Mouse (Mus musculus) forebrain, embryonic 15.5 days (tissue): ENCODE measurements at regions not wholly inside any gene's neighbourhood (a gene's known extent, or its start where the extent isn't known, plus 50 kb on each side); places are given as distances from the start of the nearest gene placed in this dataset.

Experiments
- ATAC-seq: fragments of 200-750 bp; cut with Nextera tagmentation; replicated peaks from 2 replicates; pipeline ENCODE4 v1.8.0; 2017; ENCODE audit warnings: mild to moderate bottlenecking, moderate TSS enrichment, moderate library complexity
- H3K27ac ChIP-seq: fragments of 300-500 bp; sonication (generic); replicated peaks from 2 replicates; pipeline ENCODE4 v1.5.1; 2015; ENCODE audit warnings: mild to moderate bottlenecking, inconsistent platforms
- H3K27me3 ChIP-seq: fragments of 300-500 bp; sonication (generic); 2 replicates; pipeline ENCODE4 v1.6.1; 2015; ENCODE audit warnings: inconsistent platforms
- H3K36me3 ChIP-seq: fragments of 300-500 bp; sonication (generic); 2 replicates; pipeline ENCODE4 v1.6.1; 2015; ENCODE audit warnings: mild to moderate bottlenecking, inconsistent platforms
- H3K4me1 ChIP-seq: fragments of 300-500 bp; sonication (generic); 2 replicates; pipeline ENCODE4 v1.6.1; 2015; ENCODE audit warnings: inconsistent platforms
- H3K4me2 ChIP-seq: fragments of 300-500 bp; sonication (generic); replicated peaks from 2 replicates; pipeline ENCODE4 v1.6.1; 2015; ENCODE audit warnings: mild to moderate bottlenecking, inconsistent platforms
- H3K4me3 ChIP-seq: fragments of 300-500 bp; sonication (generic); 2 replicates; pipeline ENCODE4 v1.5.1; 2015; ENCODE audit warnings: mild to moderate bottlenecking, inconsistent platforms
- H3K9ac ChIP-seq: fragments of 300-500 bp; sonication (generic); replicated peaks from 2 replicates; pipeline ENCODE4 v1.6.1; 2015; ENCODE audit warnings: mild to moderate bottlenecking, inconsistent platforms
- H3K9me3 ChIP-seq: fragments of 300-500 bp; sonication (generic); 2 replicates; pipeline ENCODE4 v1.6.1; 2016; ENCODE audit warnings: inconsistent platforms
- WGBS: fragments of 180-500 bp; shearing (Covaris S2); methylation state at CpG from one replicate; pipeline ENCODE4 v1.1.7; 2015; ENCODE audit warnings: mixed read lengths; 5-methylcytosine and 5-hydroxymethylcytosine counted together

DNA sequence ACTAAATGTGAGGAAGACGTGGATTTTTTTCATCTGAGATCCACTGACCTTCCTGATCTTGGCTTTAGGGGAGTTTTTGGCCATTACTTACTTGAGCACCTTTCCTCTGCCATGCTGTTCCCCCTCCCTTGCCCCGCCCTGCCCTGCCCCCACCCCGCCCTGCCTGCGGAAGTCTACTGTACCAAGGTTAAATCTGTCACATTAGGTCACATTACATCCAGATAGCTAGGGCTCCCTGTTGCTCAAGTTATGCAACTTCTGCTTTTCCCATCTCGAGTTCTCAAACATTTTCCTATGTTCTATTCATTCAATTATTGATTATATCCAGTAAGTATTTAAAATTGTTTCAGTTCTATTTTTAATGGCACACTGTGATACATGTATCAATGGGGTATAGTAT lies 144.7 kb upstream of the Cnot2 start:
- 90% methylated on average over 5 of the region's 5 CpGs for WGBS
- Histone ChIP-seq H3K27ac (no peak overlapping the region), H3K4me2 (no peak overlapping the region), H3K9ac (no peak overlapping the region), H3K4me1 (no peaks in the 10 kb centered on the region), H3K9me3 (no peaks in the 10 kb centered on the region), H3K36me3 (no peaks in the 10 kb centered on the region), H3K4me3 (no peak overlapping the region), H3K27me3 (no peaks in the 10 kb centered on the region)
- no peak for ATAC-seq

DNA sequence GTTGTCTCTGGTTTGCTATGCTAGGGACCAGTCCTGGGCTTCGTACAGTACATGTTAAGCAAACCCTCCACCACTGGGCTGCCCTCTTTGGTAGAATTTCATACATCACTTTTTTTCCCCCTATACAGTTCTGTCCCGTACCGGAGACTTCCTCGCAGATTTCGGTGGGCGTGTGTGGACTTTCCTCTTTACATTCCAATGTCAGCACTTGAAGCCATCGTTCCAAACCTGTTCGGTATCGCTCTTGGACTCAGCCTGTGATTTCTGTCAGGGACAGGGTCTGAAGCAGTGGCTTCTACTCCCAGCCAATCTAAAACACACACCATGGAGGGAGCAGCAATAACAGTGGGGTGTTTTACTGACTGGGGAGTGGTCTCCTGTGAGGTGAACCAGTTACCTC lies 140.7 kb upstream of the Cnot2 start:
- 94% methylated on average over 9 of the region's 9 CpGs for WGBS
- Histone ChIP-seq H3K9me3 (no peaks in the 10 kb centered on the region), H3K4me1 (peaks cover 6% of the 10 kb centered on the region; the same call in 1 of the 2 replicates), H3K27ac (no peak overlapping the region), H3K27me3 (no peaks in the 10 kb centered on the region), H3K4me3 (no peak overlapping the region), H3K4me2 (no peak overlapping the region), H3K9ac (no peak overlapping the region), H3K36me3 (no peaks in the 10 kb centered on the region)
- ATAC-seq: no peak

DNA sequence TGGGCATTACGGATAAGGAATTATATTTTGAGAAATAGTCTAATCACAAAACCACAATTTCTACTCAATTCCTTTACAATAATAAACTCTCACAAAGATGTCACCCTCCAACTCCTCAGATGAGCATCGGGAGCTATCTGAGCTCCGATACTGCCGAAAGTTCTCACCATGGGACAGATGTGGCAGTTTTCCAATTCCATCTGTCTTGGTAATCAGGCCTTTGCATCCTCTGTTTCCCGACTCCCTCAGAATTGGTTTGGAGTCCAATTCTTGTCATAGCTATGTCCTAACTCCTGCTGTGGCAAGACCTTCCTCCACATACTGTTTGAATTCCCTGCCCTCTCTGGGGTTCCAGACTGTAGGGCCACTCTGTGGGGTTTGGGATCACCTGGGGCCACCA lies 138.3 kb upstream of the Cnot2 start:
- no peak overlapping the region for H3K4me3 ChIP-seq
- no peaks in the 10 kb centered on the region for H3K27me3 ChIP-seq
- H3K4me1 ChIP-seq: peaks cover 6% of the 10 kb centered on the region; the same call in 1 of the 2 replicates
- H3K4me2 ChIP-seq: no peak overlapping the region
- ATAC-seq: no peak
- WGBS: 80% methylated on average over 5 of the region's 5 CpGs
- no peak overlapping the region for H3K9ac ChIP-seq
- H3K27ac ChIP-seq: no peak overlapping the region
- no peaks in the 10 kb centered on the region for H3K9me3 ChIP-seq
- no peaks in the 10 kb centered on the region for H3K36me3 ChIP-seq

DNA sequence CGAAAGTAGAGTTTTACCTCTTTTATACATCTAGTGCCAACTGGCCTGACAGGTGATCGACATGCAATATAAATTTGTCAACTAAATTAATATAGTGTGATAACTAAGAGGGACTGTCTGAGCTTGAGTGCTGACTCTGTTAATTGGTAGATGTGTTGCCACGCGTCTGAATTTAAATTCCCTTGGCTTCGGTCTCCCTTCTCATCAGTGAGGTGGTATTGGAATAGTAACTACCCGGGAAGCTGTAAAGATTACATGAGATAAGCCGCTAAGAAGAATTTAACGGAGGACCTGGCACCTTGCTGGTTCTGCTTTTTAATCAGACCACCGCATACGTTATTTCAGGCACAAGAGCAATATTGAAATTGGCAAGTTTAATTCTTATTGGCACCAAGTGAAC lies 136.7 kb upstream of the Cnot2 start:
- Histone ChIP-seq H3K4me1 (peaks cover 6% of the 10 kb centered on the region; the same call in 1 of the 2 replicates), H3K9ac (no peak overlapping the region), H3K4me2 (no peak overlapping the region), H3K27me3 (no peaks in the 10 kb centered on the region), H3K36me3 (no peaks in the 10 kb centered on the region), H3K9me3 (no peaks in the 10 kb centered on the region), H3K4me3 (no peak overlapping the region), H3K27ac (no peak overlapping the region)
- WGBS: 55% methylated on average over 10 of the region's 10 CpGs
- ATAC-seq: peak; percentile 59

DNA sequence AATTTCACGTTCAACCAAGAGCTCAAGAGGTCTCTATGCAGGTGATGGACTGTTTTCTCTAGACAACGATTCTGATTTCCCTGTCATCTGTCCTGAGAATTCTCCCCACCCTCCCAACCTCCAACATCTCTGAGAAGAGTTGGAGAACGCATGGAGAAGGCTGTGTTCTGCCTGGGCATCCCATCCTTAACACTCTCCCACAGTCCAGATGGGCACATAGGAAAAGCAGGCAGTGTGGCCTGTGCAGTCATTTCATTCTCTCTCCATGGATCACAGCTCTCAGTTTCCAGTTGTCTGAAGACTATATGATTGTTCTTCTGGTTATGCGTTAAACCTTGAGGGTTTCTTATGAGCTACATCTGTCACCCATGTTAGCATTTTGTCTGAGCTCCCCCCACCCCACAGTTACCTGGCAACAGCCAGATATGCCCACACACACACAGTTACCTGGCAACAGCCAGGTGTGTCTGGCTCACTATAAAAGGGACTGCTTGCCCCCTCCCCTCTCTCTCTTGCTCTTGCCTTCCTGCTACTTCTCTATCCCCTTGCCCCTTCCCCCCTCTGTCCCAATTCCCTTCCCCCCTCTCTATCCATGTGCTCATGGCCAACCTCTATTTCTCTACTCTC lies 135.8 kb upstream of the Cnot2 start:
- H3K27ac ChIP-seq: no peak overlapping the region
- no peak overlapping the region for H3K4me3 ChIP-seq
- WGBS: 85% methylated on average over 4 of the region's 4 CpGs
- H3K4me1 ChIP-seq: peaks cover 6% of the 10 kb centered on the region; the same call in 1 of the 2 replicates
- H3K9me3 ChIP-seq: no peaks in the 10 kb centered on the region
- H3K4me2 ChIP-seq: no peak overlapping the region
- no peak for ATAC-seq
- H3K36me3 ChIP-seq: no peaks in the 10 kb centered on the region
- H3K27me3 ChIP-seq: no peaks in the 10 kb centered on the region
- no peak overlapping the region for H3K9ac ChIP-seq

DNA sequence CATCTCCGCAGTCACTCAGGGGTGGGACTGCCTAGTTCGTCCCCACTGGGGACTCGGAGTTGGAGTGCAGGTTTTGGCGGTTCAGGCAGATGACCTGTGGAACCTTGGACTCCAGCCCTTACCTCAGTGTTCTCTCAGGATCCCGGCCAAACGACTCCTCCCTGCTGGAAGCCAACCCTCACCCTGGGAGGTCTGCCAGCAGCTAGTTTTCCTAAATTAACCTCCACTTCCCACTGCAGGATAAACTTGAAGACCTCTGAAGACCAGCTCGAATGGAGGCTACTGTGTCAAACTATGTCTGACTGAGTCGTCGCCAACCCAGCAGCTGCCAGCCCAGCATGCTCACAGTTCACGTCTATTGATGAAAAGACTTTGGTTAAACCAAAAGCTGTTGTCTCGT lies 132.1 kb upstream of the Cnot2 start:
- H3K9ac ChIP-seq: no peak overlapping the region
- no peaks in the 10 kb centered on the region for H3K27me3 ChIP-seq
- no peak overlapping the region for H3K27ac ChIP-seq
- no peak overlapping the region for H3K4me3 ChIP-seq
- H3K4me1 ChIP-seq: peaks cover 3% of the 10 kb centered on the region; the same call in 1 of the 2 replicates
- WGBS: 62% methylated on average over 11 of the region's 11 CpGs
- H3K36me3 ChIP-seq: no peaks in the 10 kb centered on the region
- no peak overlapping the region for H3K4me2 ChIP-seq
- no peaks in the 10 kb centered on the region for H3K9me3 ChIP-seq
- ATAC-seq: no peak

DNA sequence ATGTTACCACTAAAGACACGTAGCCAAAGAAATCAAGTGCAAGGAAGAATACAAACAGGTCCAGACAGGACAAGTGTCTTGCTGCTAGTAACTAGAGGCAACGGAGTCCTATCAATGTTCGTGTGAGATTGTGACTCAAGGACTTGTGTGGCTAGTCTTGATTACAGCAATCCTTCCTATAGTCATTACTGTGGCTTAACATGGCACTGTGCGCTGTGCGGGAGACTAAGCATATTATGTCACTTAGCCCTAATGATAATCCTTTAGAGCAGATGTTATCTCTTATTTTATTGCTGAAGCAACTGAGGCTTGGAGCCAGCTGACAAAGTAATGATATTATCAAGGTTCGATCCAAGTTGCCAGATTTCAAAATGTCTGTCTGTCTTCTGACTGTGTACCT lies 125.7 kb upstream of the Cnot2 start:
- Histone ChIP-seq H3K27me3 (no peaks in the 10 kb centered on the region), H3K9me3 (no peaks in the 10 kb centered on the region), H3K27ac (no peak overlapping the region), H3K4me1 (no peaks in the 10 kb centered on the region), H3K4me3 (no peak overlapping the region), H3K9ac (no peak overlapping the region), H3K4me2 (no peak overlapping the region), H3K36me3 (no peaks in the 10 kb centered on the region)
- no peak for ATAC-seq
- WGBS: 84% methylated on average over 6 of the region's 6 CpGs

DNA sequence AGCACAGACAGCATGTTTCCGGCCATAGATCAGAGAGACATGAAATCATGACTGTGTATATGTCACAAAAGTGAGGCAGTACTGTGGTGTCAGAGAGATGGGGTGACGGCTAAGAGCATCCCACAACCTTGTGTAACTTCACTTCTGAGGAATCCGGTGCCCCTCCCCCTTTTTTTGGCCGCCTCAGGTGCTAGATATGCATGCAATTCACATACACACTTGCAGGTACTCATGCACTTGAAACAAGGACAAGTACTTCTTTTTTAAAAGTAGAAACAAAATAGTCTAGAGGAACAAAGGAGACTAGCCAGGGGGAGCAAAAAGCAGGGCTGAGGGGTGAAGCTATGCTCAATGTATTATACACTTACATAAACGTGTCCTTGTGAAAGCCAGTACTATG lies 120.0 kb upstream of the Cnot2 start:
- H3K27me3 ChIP-seq: no peaks in the 10 kb centered on the region
- no peak for ATAC-seq
- H3K9me3 ChIP-seq: no peaks in the 10 kb centered on the region
- no peak overlapping the region for H3K9ac ChIP-seq
- 85% methylated on average over 5 of the region's 5 CpGs for WGBS
- H3K4me2 ChIP-seq: no peak overlapping the region
- H3K4me1 ChIP-seq: no peaks in the 10 kb centered on the region
- H3K36me3 ChIP-seq: no peaks in the 10 kb centered on the region
- no peak overlapping the region for H3K4me3 ChIP-seq
- H3K27ac ChIP-seq: no peak overlapping the region

DNA sequence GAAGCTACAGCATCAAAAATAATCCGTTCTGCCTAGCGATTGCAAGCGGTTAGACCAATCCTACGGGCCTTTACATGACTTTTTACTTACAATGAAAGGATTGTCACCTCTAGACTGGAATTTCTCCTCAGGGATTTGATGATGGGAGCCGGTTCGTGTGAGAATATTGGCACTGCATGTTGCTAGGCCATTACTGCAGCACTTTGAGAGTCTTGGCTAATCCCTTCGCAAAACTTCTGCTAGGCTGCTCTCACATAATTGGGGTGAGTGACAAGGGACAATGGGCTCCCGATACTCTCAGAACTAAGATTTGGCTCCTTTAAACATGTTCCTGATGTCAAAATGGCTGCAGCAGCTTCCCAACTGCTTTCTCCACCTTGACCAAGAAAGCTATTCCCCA lies 118.4 kb upstream of the Cnot2 start:
- no peak overlapping the region for H3K4me2 ChIP-seq
- no peaks in the 10 kb centered on the region for H3K4me1 ChIP-seq
- H3K36me3 ChIP-seq: no peaks in the 10 kb centered on the region
- H3K9me3 ChIP-seq: no peaks in the 10 kb centered on the region
- H3K27me3 ChIP-seq: no peaks in the 10 kb centered on the region
- H3K27ac ChIP-seq: no peak overlapping the region
- no peak for ATAC-seq
- H3K9ac ChIP-seq: no peak overlapping the region
- H3K4me3 ChIP-seq: no peak overlapping the region
- 28% methylated on average over 8 of the region's 8 CpGs for WGBS

DNA sequence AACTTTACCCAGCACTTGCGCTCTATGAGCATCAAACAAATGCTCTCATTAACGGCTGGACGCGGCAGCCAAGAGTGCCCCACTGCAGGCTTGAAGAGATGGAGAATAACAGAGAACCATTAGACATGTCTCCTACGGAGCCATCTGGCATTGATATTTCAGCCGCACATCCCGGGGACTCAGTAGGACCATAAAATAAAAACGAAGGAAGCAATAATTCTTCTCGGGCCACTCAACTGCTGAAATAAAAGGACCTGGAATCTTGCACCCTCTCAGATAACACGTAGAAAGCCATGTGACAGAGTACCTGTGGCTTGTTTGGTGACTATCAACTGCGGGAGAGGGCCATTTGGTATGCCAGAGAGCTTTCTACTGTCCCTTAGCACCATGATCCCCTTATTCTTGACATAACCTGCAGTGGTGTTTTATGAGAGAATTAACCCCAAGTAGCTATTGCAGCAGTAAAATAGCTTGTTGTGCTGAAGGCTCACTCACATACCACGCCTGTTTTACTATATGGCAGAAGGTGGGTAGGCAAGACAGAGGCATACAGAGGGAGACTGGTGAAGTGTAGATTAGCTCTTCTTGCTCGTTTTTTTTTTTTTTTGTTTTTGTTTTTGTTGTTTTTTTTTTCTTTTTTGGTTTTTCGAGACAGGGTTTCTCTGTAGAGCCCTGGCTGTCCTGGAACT lies 116.5 kb upstream of the Cnot2 start:
- no peaks in the 10 kb centered on the region for H3K27me3 ChIP-seq
- WGBS: 84% methylated on average over 14 of the region's 14 CpGs
- H3K36me3 ChIP-seq: no peaks in the 10 kb centered on the region
- no peak overlapping the region for H3K4me3 ChIP-seq
- H3K27ac ChIP-seq: no peak overlapping the region
- H3K9ac ChIP-seq: no peak overlapping the region
- no peak for ATAC-seq
- no peaks in the 10 kb centered on the region for H3K4me1 ChIP-seq
- no peak overlapping the region for H3K4me2 ChIP-seq
- H3K9me3 ChIP-seq: no peaks in the 10 kb centered on the region

DNA sequence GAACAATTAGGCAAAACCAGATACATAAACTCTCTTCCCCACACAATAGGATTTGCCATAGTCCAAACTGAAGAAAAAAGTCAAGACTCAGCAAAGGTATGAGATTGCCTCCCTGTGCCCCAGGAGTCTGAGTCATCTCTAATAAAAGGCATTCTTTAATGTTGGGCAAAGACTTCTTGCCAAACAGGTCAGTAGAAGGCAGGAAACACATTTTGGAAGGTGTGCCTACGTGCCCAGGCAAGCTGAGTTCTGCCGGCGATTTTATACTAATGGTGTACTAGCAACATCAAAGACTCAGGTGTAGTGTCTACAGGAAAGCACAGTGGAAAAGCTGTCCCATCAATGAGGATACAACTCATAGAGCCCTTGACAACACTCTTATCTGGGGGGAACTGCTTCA lies 112.5 kb upstream of the Cnot2 start:
- H3K9ac ChIP-seq: no peak overlapping the region
- no peak overlapping the region for H3K4me3 ChIP-seq
- H3K27me3 ChIP-seq: no peaks in the 10 kb centered on the region
- H3K4me1 ChIP-seq: no peaks in the 10 kb centered on the region
- H3K36me3 ChIP-seq: no peaks in the 10 kb centered on the region
- H3K9me3 ChIP-seq: no peaks in the 10 kb centered on the region
- H3K4me2 ChIP-seq: no peak overlapping the region
- H3K27ac ChIP-seq: no peak overlapping the region
- ATAC-seq: no peak
- WGBS: 95% methylated on average over 3 of the region's 3 CpGs

DNA sequence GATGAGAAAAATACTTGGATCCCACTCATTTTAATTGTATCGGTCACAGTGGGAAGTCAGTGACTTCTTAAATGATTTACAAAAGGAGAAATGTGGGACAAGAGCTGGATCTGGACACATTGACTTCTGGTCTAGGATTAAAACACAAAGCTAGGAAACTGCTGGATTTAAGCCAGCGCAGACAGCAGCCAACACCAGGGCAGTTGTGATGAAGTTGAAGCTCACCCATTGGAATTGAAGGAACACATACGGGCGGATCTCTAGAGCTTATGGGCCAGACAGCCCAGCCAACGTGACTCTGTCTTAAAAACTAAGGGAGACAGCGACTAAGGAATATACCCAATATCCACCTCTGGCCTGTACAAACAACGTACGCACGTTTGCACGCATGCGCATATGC lies 105.4 kb upstream of the Cnot2 start:
- no peak overlapping the region for H3K9ac ChIP-seq
- no peaks in the 10 kb centered on the region for H3K36me3 ChIP-seq
- H3K27me3 ChIP-seq: no peaks in the 10 kb centered on the region
- 95% methylated on average over 11 of the region's 11 CpGs for WGBS
- H3K27ac ChIP-seq: no peak overlapping the region
- H3K4me3 ChIP-seq: no peak overlapping the region
- no peaks in the 10 kb centered on the region for H3K4me1 ChIP-seq
- no peaks in the 10 kb centered on the region for H3K9me3 ChIP-seq
- no peak for ATAC-seq
- no peak overlapping the region for H3K4me2 ChIP-seq

DNA sequence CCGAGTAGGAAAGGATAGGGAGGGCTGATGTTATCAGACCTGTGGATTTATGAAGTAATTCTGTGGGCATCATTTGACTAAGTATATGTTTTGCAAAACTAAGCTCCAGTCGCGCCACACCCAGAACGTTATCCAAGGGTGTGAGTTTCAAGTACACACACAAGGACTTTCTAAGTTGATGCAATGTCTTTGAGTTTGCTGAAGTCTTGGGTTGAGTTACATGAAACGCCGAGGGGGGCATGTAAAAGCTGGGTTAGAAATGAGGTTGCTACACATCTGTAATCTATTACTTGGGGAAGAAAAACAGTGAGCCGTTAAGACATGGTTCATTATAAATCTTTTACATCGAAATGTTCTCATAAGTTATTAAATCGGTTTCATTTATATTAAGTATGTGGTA lies 102.1 kb upstream of the Cnot2 start:
- Histone ChIP-seq H3K27me3 (no peaks in the 10 kb centered on the region), H3K9ac (no peak overlapping the region), H3K9me3 (no peaks in the 10 kb centered on the region), H3K4me1 (no peaks in the 10 kb centered on the region), H3K4me3 (no peak overlapping the region), H3K36me3 (no peaks in the 10 kb centered on the region), H3K27ac (no peak overlapping the region), H3K4me2 (no peak overlapping the region)
- no peak for ATAC-seq
- 93% methylated on average over 9 of the region's 9 CpGs for WGBS
